ENCODE assay signal across 10 mouse cellular contexts in the genomic region with DNA sequence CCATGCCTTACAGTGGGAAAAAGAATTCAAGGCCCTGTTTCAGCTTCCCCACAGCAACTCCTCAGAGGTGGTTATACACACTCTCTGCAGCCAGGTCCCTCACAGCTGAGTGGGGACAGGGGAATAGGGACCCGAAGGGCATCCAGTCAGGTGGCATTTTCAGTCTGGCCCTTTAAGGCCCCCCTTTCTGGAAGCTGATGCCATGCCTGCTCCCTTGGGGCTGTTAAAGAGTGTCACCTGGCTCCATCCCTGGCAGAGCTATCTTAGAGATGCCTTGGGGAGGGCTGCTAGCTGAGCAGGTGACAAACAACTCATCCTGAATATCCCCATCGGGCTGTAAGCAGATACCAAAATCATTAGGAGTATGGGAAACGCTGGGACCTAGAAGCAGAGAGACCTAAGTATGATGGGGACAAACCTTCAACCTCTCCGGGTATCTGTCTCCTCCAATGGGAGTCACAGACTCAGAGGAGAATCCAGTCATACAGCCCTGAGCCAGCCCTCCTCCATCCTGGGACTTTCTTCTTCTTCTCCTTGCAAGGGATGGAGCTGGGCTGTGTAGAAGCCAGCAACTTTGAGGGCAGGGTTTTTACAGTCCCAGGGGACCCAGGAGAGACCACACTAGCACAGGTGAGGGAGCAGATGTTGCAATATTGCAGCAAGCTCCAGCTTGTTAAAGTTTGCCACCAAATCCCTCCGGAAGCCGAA. TPM values are rescaled to one million over a fixed set of nuclear protein-coding genes. Genes with fewer than 3 reads are reported as not detected.
DNase-seq lines count a peak whose midpoint lies in the region; ATAC-seq and TF ChIP-seq lines count a peak whose summit lies in the region.
"Had no signal": no experiment of that assay in that cellular context is flagged by ENCODE, and none has a peak within 500 bp of the region (broad histone marks: within the 10 kb centered on the region; RNA-seq: fewer than 3 reads in every experiment).

No protein-coding gene starts in this region.

- H3K36me3 ChIP-seq in hindbrain, embryonic 15.5 days: no peaks in the 10 kb centered on the region
- no peaks in the 10 kb centered on the region for H3K36me3 ChIP-seq in small intestine, adult 2 months (ENCODE audit: control insufficient read depth, insufficient read depth, low read length)

- H3K4me1 ChIP-seq in cortical plate, adult 2 months (ENCODE audit: control insufficient read depth, insufficient read depth, low read length): peaks cover 2% of the 10 kb centered on the region; the same call in 1 of the 2 replicates
- peaks cover 32% of the 10 kb centered on the region for H3K4me1 ChIP-seq in hindbrain, embryonic 15.5 days (replicated peaks)
- H3K4me1 ChIP-seq in small intestine, adult 2 months (ENCODE audit: control insufficient read depth, insufficient read depth, insufficient read length, low read length): peaks cover 9% of the 10 kb centered on the region

- peaks cover 55% of the 10 kb centered on the region for H3K27me3 ChIP-seq in hindbrain, embryonic 15.5 days
- H3K27me3 ChIP-seq in small intestine, adult 2 months (ENCODE audit: control insufficient read depth, insufficient read depth, low read length): peaks cover 24% of the 10 kb centered on the region

- peak overlapping the region; percentile 87 for H3K27ac ChIP-seq in left cerebral cortex, adult 2 months
- peak overlapping the region; percentile 12; the same call in 1 of the 2 replicates for H3K27ac ChIP-seq in cortical plate, adult 2 months (ENCODE audit: insufficient read depth, low read length)
- H3K27ac ChIP-seq in hindbrain, embryonic 15.5 days (replicated peaks): no peak overlapping the region
- no peak overlapping the region for H3K27ac ChIP-seq in small intestine, adult 2 months (ENCODE audit: insufficient read depth, low read depth, low read length)

- H3K4me2 ChIP-seq in hindbrain, embryonic 15.5 days: peak overlapping the region; percentile 86

- WGBS in hindbrain, embryonic 15.5 days: 25% methylated on average over 6 of the region's 6 CpGs
- WGBS in small intestine, adult 2 months: 27% methylated on average over 6 of the region's 6 CpGs

- intact Hi-C loops in left cerebral cortex, adult 2 months (cut with DNase I): no loop called here

- no peak for ATAC-seq in hindbrain, embryonic 15.5 days (ENCODE audit: low FRiP score, low read depth)

- H3K9ac ChIP-seq in hindbrain, embryonic 15.5 days: peak overlapping the region; percentile 63; the same call in 1 of the 2 replicates

- no peak for DNase-seq in left cerebral cortex, adult 2 months (ENCODE audit: extremely low spot score in 1 of 2, low spot score in 2 of 2)
- DNase-seq in left cerebral cortex, adult 8-10 months (ENCODE audit: low spot score in 2 of 2): no peak
- DNase-seq in thymus, postnatal 10 days (ENCODE audit: low spot score in 2 of 2): no peak
- no peak for DNase-seq in left cerebral cortex, adult 9 months (ENCODE audit: low spot score in 2 of 2)
- DNase-seq in frontal cortex, postnatal 10 days (ENCODE audit: low spot score in 2 of 2): no peak
- DNase-seq: kidney, adult 8-10 months had no signal

- 0 out of 2 replicates have a peak, but pooled peaks have one; percentile 15 for TF ChIP-seq POLR2A in cortical plate, adult 2 months (IDR thresholded peaks at IDR 0.05; ENCODE audit: extremely low read depth, insufficient read depth, low read length)
- no peak for TF ChIP-seq POLR2A in small intestine, adult 2 months (IDR thresholded peaks at IDR 0.05; ENCODE audit: low read depth, low read length)

- H3K4me3 ChIP-seq in left cerebral cortex, adult 2 months: peak overlapping the region; percentile 66
- peak overlapping the region; percentile 74 for H3K4me3 ChIP-seq in cortical plate, adult 2 months (ENCODE audit: insufficient read depth, low read length)
- peak overlapping the region; percentile 64 for H3K4me3 ChIP-seq in hindbrain, embryonic 15.5 days
- H3K4me3 ChIP-seq in small intestine, adult 2 months (ENCODE audit: low read depth, low read length): 0 out of 2 replicates have a peak overlapping the region, but pooled peaks have one; percentile 66

- no peaks in the 10 kb centered on the region for H3K9me3 ChIP-seq in hindbrain, embryonic 15.5 days
- H3K9me3 ChIP-seq: megakaryocyte, embryonic 14.5 days had no signal

- no peak for TF ChIP-seq CTCF in left cerebral cortex, adult 2 months (IDR thresholded peaks at IDR 0.05)
- no peak for TF ChIP-seq CTCF in cortical plate, adult 2 months (IDR thresholded peaks at IDR 0.05; ENCODE audit: extremely low read depth, insufficient read depth, low read length)
- no peak for TF ChIP-seq CTCF in small intestine, adult 2 months (IDR thresholded peaks at IDR 0.05; ENCODE audit: extremely low read depth, insufficient read length, insufficient replicate concordance, low read depth, low read length)

RNA-seq across cellular contexts. Expression of a gene that starts 1.5 kb away (rescaled TPM):
- total RNA-seq in left cerebral cortex, adult 2 months (2021): 100 to 1,000 TPM; 156 to 160 TPM
- total RNA-seq in left cerebral cortex, adult 8-10 months (2022): 100 to 1,000 TPM; 177 to 204 (median 186) TPM
- 119 and 128 TPM in 2 replicates for polyA plus RNA-seq in cortical plate, adult 2 months (2012; rRNA removed)
- polyA plus RNA-seq in hindbrain, embryonic 15.5 days (2015; fragmentation: Nextera tagmentation; extraction: Ambion mirVana): 10.8 and 10.9 TPM in 2 replicates
- 6.1 and 6.2 TPM in 2 replicates for polyA plus RNA-seq in small intestine, adult 2 months (2012; rRNA removed)

RNA-seq across cellular contexts. Expression of a gene that starts 17.0 kb away (rescaled TPM):
- not detected for total RNA-seq in left cerebral cortex, adult 2 months (2021)
- total RNA-seq in left cerebral cortex, adult 8-10 months (2022): under 1 TPM in 2 of 4 experiments, not detected in 2; 0.14 to 0.26 TPM
- polyA plus RNA-seq in cortical plate, adult 2 months (2012; rRNA removed): 0.04 and 0.06 TPM in 2 replicates
- polyA plus RNA-seq in hindbrain, embryonic 15.5 days (2015; fragmentation: Nextera tagmentation; extraction: Ambion mirVana): 0.49 and 0.58 TPM in 2 replicates
- polyA plus RNA-seq in small intestine, adult 2 months (2012; rRNA removed): 1.8 and 2.1 TPM in 2 replicates

RNA-seq across cellular contexts. Expression of a gene that starts 21.9 kb away (rescaled TPM):
- under 1 TPM in 1 of 2 experiments, not detected in 1; 0.28 TPM for total RNA-seq in left cerebral cortex, adult 2 months (2021)
- under 1 TPM in 2 of 4 experiments, not detected in 2; 0.35 to 0.62 TPM for total RNA-seq in left cerebral cortex, adult 8-10 months (2022)
- polyA plus RNA-seq in cortical plate, adult 2 months (2012; rRNA removed): 0.08 and 0.13 TPM in 2 replicates
- polyA plus RNA-seq in hindbrain, embryonic 15.5 days (2015; fragmentation: Nextera tagmentation; extraction: Ambion mirVana): 0.39 and 0.74 TPM in 2 replicates
- polyA plus RNA-seq in small intestine, adult 2 months (2012; rRNA removed): 44.4 and 71.0 TPM in 2 replicates

RNA-seq across cellular contexts. Expression of a gene that starts 48.9 kb away (rescaled TPM):
- total RNA-seq in left cerebral cortex, adult 2 months (2021): 100 to 1,000 TPM; 143 to 156 TPM
- 100 to 1,000 TPM; 139 to 165 (median 156) TPM for total RNA-seq in left cerebral cortex, adult 8-10 months (2022)
- 184 and 202 TPM in 2 replicates for polyA plus RNA-seq in cortical plate, adult 2 months (2012; rRNA removed)
- 253 and 272 TPM in 2 replicates for polyA plus RNA-seq in hindbrain, embryonic 15.5 days (2015; fragmentation: Nextera tagmentation; extraction: Ambion mirVana)
- polyA plus RNA-seq in small intestine, adult 2 months (2012; rRNA removed): 9.3 and 16.1 TPM in 2 replicates

RNA-seq across cellular contexts. Expression of a gene that starts 56.3 kb away (rescaled TPM):
- total RNA-seq in left cerebral cortex, adult 2 months (2021): not detected
- total RNA-seq in left cerebral cortex, adult 8-10 months (2022): not detected
- not detected in 2 replicates for polyA plus RNA-seq in cortical plate, adult 2 months (2012; rRNA removed)
- not detected in 2 replicates for polyA plus RNA-seq in hindbrain, embryonic 15.5 days (2015; fragmentation: Nextera tagmentation; extraction: Ambion mirVana)
- polyA plus RNA-seq in small intestine, adult 2 months (2012; rRNA removed): 1.8 and 23.0 TPM in 2 replicates

Comparison
In these comparisons a context has a peak if more than half of its experiments do, and no peak if none do; other contexts are left out.
1. H3K27ac ChIP-seq: peak in left cerebral cortex, adult 2 months (single experiment) and cortical plate, adult 2 months (single experiment); none in hindbrain, embryonic 15.5 days (single experiment) and small intestine, adult 2 months (single experiment).
2. RNA of a gene that starts 1.5 kb away (polyA plus RNA-seq): 119 to 128 TPM in cortical plate, adult 2 months; 10.8 to 10.9 TPM in hindbrain, embryonic 15.5 days and 6.1 to 6.2 TPM in small intestine, adult 2 months; every median in the first group is over 10 times any median in the second.
3. RNA of a gene that starts 21.9 kb away (polyA plus RNA-seq): 44.4 to 71.0 TPM in small intestine, adult 2 months; 0.39 to 0.74 TPM in hindbrain, embryonic 15.5 days and 0.08 to 0.13 TPM in cortical plate, adult 2 months; every median in the first group is over 10 times any median in the second.
4. Peak in every context shown above with its lines, with median percentiles within 50 percentile points of each other: H3K4me3 ChIP-seq.